Mouse (Mus musculus) G1E-ER4 (cell line): ENCODE results near the gene Cryl1. TPM values are rescaled to one million over a fixed set of nuclear protein-coding genes. Genes with fewer than 3 reads are reported as not detected.

Experiments
- GATA1 ChIP-seq: IDR thresholded peaks from one replicate; pipeline ENCODE4 v1.8.0; 2012; ENCODE audit warnings: low read length, inconsistent platforms
- polyA plus RNA-seq: library from polyadenylated mRNA; stranded (reverse); fragments of >175 nt; gene quantifications from 2 replicates; pipeline ENCODE4 v1.2.3, GENCODE M21; 2012

The Cryl1 gene
- polyA plus RNA-seq, 1 experiment = 1.5 TPM

DNA sequence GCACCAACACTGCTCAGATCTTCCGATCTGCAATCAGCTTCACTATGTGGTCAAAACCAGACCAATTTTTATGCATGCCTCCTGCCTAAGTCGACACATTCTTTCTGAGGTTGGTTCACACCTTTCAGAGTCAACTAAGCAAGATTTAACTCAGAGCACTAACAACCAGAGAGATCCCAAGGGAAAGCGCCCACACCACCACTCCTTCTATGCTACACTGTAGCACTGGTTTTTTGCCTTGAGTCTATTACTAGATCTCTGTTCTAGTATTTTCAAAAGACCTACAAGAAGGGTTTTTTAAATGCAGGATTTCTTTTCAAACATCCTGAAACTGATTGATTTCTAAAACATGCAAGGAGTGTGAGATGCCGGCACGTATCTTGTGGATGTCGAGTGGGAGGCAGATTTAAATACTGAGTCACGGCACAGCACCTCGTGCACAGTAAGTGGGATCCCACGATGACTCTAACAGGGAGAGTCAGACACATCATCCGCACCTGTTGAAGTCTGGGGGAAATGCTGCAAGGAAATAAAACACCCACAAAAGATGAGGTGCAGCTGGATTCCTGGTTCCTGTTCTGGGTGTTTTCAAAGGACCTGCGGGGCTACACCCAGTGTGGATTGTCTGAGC is 96.6 kb downstream of the Cryl1 start:
- no peak for TF ChIP-seq GATA1

DNA sequence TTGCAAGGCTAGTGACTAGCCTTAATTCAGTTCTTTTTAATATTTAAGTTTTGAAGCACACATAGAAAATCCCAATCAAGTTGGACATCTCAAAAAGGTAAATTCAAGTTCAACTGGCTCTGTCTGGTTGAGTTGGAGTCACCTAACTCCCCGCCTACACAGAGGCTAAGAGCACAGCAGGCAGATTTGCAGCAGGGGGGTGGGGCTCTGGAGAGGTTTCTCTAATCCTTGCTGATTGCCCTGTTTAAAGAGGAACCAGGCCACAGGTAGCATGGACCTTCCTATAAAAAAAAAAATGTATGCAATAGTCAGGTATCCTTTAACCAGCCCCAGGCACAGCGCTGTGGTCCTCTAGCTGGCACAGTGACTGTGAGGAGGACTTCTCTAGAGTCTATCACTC is 97.8 kb downstream of the Cryl1 start:
- no peak for TF ChIP-seq GATA1

DNA sequence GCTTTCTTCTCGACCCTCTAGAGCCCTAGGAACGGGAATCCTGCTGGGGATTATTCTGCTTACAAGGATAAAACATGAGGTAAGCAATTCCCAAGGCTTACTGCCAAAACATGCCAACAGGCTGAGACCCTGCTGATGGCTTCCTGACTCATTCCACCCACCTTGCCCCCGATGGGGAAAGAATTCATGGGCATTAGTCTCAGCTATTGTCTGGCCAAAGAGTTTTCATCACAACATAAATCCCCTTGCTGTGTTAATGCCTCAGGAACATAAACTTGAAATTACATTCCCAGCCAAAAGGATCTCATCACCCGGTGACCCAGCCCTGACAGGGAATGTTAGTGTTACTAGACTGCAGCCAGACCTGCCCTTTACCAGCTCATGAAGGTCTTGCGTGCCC is 100.7 kb downstream of the Cryl1 start:
- TF ChIP-seq GATA1 = no peak

DNA sequence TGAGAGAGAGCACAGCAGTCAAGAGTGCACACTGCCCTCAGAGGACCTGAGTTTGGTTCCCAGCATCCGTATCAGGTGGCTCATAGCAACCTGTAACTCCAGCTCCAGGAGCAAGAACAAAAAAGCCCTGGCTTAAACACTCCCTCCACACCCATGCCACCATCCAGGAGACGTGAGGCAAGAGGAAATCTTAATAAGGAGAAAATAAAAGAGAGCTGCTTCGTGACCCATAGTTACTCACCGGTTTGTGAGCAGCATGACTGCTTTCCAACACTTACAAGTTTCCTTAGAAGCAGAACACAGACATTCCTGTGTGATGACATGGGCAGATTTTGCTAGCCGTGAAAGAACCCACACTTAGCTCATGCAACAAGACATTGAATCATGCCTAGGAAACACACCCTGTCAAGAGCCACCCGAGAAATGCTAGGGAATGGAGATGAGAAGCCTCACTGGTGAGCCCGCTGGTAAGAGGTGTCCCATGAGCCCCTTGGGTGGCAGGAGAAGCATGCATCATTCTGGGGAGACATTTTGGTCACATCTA is 106.9 kb downstream of the Cryl1 start:
- no peak for TF ChIP-seq GATA1

DNA sequence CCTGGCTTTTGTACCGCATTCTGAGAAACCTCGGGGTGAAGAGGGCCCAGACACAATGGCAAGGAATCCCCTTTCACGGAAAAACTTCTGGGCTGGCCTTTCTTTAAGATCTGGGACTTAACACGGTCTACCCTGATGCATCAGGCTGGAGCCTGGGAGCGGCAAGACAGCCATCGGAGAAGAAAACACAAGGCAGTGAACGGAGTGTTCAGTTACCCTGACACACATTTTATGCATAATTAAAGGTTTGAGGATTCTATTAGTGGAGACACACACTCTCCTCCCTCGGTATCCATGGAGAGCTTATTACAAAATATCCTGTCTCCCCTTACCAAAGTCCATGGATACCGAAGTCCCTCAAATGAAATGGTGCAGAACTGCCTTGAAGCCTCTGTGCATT is 109.2 kb downstream of the Cryl1 start:
- TF ChIP-seq GATA1 = no peak

- no peak for TF ChIP-seq GATA1
These were observed 114.5 kb downstream of the Cryl1 start for GRCm38 (mm10) chr14:57283816-57284215.

- no peak for TF ChIP-seq GATA1
These were observed 115.7 kb downstream of the Cryl1 start for GRCm38 (mm10) chr14:57282591-57282990.

- TF ChIP-seq GATA1 = no peak
These were observed 117.5 kb downstream of the Cryl1 start for GRCm38 (mm10) chr14:57280835-57281234.

DNA sequence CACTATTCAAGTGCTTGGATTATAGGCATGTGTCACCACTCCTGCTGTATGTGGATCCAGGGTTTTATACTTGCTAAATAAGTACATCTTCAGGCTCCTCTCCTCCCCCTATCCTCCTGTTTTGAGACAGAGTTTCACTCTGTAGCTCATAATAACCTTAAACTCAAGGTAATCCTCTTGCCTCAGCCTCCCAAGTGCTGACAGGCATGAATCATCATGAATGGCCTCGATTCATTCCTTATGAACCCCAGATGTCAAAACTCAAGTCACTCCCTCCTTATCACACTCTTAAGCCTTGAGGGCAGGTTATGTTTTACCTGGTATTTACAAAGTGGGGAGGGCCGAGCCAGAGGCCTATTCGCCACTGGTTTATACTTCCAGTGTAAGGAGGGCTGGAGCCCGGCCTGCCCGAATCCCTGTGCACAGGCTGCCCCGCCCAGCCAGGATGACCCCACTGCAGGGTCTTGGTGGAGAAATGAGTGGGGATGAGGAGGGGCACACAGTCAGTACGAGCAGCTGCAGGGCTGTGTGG is 121.8 kb downstream of the Cryl1 start:
- no peak for TF ChIP-seq GATA1

- TF ChIP-seq GATA1 = no peak
These were observed 126.0 kb downstream of the Cryl1 start for GRCm38 (mm10) chr14:57272341-57272740.

DNA sequence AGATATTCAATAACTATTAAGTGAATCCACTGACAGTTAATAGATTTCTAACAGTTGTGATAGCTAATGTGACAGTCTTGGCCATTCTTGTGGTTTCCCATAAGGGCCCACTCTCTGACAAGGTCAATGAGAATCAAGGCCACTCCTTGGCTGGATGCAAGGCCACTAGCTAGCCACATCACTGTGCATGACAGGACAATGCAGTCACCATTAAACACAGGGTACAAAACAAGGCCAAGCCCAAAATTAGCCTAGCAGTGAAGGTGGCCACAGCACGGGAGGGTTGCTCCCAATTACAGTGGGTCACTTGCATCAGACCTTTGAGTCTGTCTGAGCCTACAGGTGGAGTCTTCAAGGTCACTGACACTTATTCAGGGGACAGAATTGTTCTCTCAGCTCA is 126.5 kb downstream of the Cryl1 start:
- TF ChIP-seq GATA1 = no peak

GRCm38 (mm10) chr14:57268900-57269299 is 129.4 kb downstream of the Cryl1 start:
- no peak for TF ChIP-seq GATA1

GRCm38 (mm10) chr14:57268344-57268743 is 130.0 kb downstream of the Cryl1 start:
- TF ChIP-seq GATA1 = no peak

DNA sequence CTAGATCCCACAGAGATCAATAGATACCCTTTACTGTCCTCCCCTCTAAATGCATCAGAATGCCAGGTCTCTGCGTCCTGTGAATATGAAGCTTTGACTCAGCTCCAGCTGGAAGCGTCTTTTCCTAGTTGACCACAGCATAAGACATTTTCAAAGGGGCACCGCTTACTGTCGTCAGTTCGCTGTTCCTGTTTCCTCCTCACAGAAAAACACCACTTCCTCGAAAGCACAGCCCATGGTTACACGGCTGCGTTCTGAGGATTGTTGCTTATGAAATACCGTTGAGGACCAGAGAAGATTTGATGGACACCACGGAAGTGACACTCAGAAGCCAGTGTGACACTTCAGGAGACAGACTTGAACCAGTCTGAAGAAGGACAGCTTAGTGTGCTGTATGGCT is 134.4 kb downstream of the Cryl1 start:
- TF ChIP-seq GATA1 = no peak

GRCm38 (mm10) chr14:57259341-57259740 is 139.0 kb downstream of the Cryl1 start:
- no peak for TF ChIP-seq GATA1

GRCm38 (mm10) chr14:57248661-57249060 is 149.7 kb downstream of the Cryl1 start:
- no peak for TF ChIP-seq GATA1

GRCm38 (mm10) chr14:57246575-57246974 is 151.8 kb downstream of the Cryl1 start:
- no peak for TF ChIP-seq GATA1
